Mouse (Mus musculus): ENCODE results near the gene Gnao1. TPM values are rescaled to one million over a fixed set of nuclear protein-coding genes. Genes with fewer than 3 reads are reported as not detected.

The Gnao1 gene
- total RNA-seq, 2 experiments from 2014 or later = 5.3 to 6.8 TPM

GRCm38 (mm10) chr8:93998961-93999360 lies 189.2 kb downstream of the Gnao1 start:
- no peak for DNase-seq (ENCODE audit: low spot score)

- DNase-seq (ENCODE audit: low spot score) = no peak
Measured at GRCm38 (mm10) chr8:94004139-94004538, 194.4 kb downstream of the Gnao1 start.

- DNase-seq (ENCODE audit: low spot score) = peak; percentile 9
Measured at GRCm38 (mm10) chr8:94009243-94009845, 199.6 kb downstream of the Gnao1 start.

GRCm38 (mm10) chr8:94010101-94010705 lies 200.4 kb downstream of the Gnao1 start:
- DNase-seq (ENCODE audit: low spot score) = no peak

- DNase-seq (ENCODE audit: low spot score) = no peak
Measured at GRCm38 (mm10) chr8:94011076-94012012, 201.6 kb downstream of the Gnao1 start.

- peak; percentile 32 for DNase-seq (ENCODE audit: low spot score)
Measured at GRCm38 (mm10) chr8:94012013-94012951, 202.5 kb downstream of the Gnao1 start, which contains the start of gene Amfr. Gene Amfr, minus strand, starts transcription at chr8:94012842.

GRCm38 (mm10) chr8:94013026-94013612 lies 203.4 kb downstream of the Gnao1 start:
- DNase-seq (ENCODE audit: low spot score) = no peak

Small RNA genes lying within 50 kb of the gene (microRNA-seq; reads per million reads assigned to microRNA genes)
- not detected for gene Gm24159

Other genes starting within 250 kb of the Gnao1 start
- 100 to 1,000 TPM; 106 to 122 TPM for gene Amfr, start 202.9 kb downstream of the Gnao1 start, total RNA-seq (2021)
- gene Nudt21, start 227.1 kb downstream of the Gnao1 start, total RNA-seq (2021) = 10 to 100 TPM; 10.5 to 12.3 TPM
- 10 to 100 TPM; 22.0 to 26.2 TPM for gene Ogfod1, start 227.2 kb downstream of the Gnao1 start, total RNA-seq (2021)

Measured in gastrocnemius, adult 18-20 months (tissue).